8 mouse cellular contexts compared by ENCODE assay signal in the genomic region with DNA sequence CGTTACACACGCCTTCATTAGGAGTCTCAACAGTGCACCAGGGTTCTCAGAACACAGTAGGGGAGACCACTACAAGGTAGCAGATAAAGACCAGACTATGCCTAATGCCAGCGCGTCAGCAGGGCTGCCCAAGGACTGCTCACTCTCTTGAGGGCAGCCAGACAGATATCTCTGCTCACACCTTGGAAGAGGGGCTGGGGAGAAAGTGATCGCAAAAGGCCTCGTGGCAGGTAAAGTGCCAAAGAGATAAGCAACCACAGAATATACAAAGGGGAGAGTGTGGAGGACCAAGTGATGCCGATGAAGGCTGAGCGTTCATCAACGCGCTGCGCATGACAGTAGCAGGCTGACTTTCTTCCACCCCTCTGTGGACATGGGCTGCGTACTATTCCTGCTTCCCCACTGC. TPM values are rescaled to one million over a fixed set of nuclear protein-coding genes. Genes with fewer than 3 reads are reported as not detected.
A peak's percentile ranks its signal among the peaks of the same experiment; 100 is the strongest.
DNase-seq lines count a peak whose midpoint lies in the region; ATAC-seq and TF ChIP-seq lines count a peak whose summit lies in the region.

No protein-coding gene starts in this region.

- H3K4me1 ChIP-seq in lung, embryonic 14.5 days (ENCODE audit: insufficient read depth) = peaks cover 5% of the 10 kb centered on the region
- H3K4me1 ChIP-seq in embryonic facial prominence, embryonic 12.5 days = peaks cover 10% of the 10 kb centered on the region
- H3K4me1 ChIP-seq in intestine, postnatal 0 days (replicated peaks; ENCODE audit: control insufficient read depth, insufficient read depth, low read length) = peaks cover 6% of the 10 kb centered on the region; the same call in 1 of the 2 replicates
- H3K4me1 ChIP-seq in neural tube, embryonic 13.5 days (replicated peaks) = peaks cover 11% of the 10 kb centered on the region

- peak overlapping the region; percentile 79 for H3K9ac ChIP-seq in lung, embryonic 14.5 days
- H3K9ac ChIP-seq in embryonic facial prominence, embryonic 12.5 days = peak overlapping the region; percentile 79
- peak overlapping the region; percentile 51; the same call in 1 of the 2 replicates for H3K9ac ChIP-seq in intestine, postnatal 0 days (ENCODE audit: low read depth, low read length)
- peak overlapping the region; percentile 80 for H3K9ac ChIP-seq in neural tube, embryonic 13.5 days

- 0 out of 2 replicates have a peak overlapping the region, but pooled peaks have one; percentile 24 for H3K27ac ChIP-seq in lung, embryonic 14.5 days (ENCODE audit: low read depth)
- H3K27ac ChIP-seq in embryonic facial prominence, embryonic 12.5 days = no peak overlapping the region
- peak overlapping the region; percentile 30 for H3K27ac ChIP-seq in intestine, postnatal 0 days (ENCODE audit: low read depth, low read length)
- no peak overlapping the region for H3K27ac ChIP-seq in neural tube, embryonic 13.5 days (replicated peaks)

- ATAC-seq in lung, embryonic 14.5 days (ENCODE audit: insufficient read depth) = peak; percentile 25; the same call in 1 of the 2 replicates
- no peak for ATAC-seq in embryonic facial prominence, embryonic 12.5 days (ENCODE audit: insufficient number of reproducible peaks, insufficient read depth, low FRiP score, low TSS enrichment)
- no peak for ATAC-seq in intestine, postnatal 0 days
- 0 out of 2 replicates have a peak, but pooled peaks have one; percentile 23 for ATAC-seq in neural tube, embryonic 13.5 days (ENCODE audit: low read depth)

- peak overlapping the region; percentile 89 for H3K4me2 ChIP-seq in lung, embryonic 14.5 days
- peak overlapping the region; percentile 92 for H3K4me2 ChIP-seq in embryonic facial prominence, embryonic 12.5 days (replicated peaks)
- peak overlapping the region; percentile 79 for H3K4me2 ChIP-seq in intestine, postnatal 0 days (replicated peaks; ENCODE audit: low read depth)
- H3K4me2 ChIP-seq in neural tube, embryonic 13.5 days = peak overlapping the region; percentile 67

- DNase-seq in lung, embryonic 14.5 days = no peak
- no peak for DNase-seq in lung, adult 18-20 months
- DNase-seq in frontal cortex, postnatal 25 days (ENCODE audit: low spot score in 2 of 2) = no peak
- no peak for DNase-seq in kidney, adult 18-20 months
- DNase-seq in layer of hippocampus, postnatal 10 days (ENCODE audit: low spot score in 2 of 2) = no peak

- peaks cover 32% of the 10 kb centered on the region for H3K36me3 ChIP-seq in lung, embryonic 14.5 days (ENCODE audit: insufficient read depth)
- H3K36me3 ChIP-seq in embryonic facial prominence, embryonic 12.5 days = peaks cover 33% of the 10 kb centered on the region
- peaks cover 33% of the 10 kb centered on the region for H3K36me3 ChIP-seq in intestine, postnatal 0 days (ENCODE audit: control insufficient read depth, insufficient read depth)
- peaks cover 34% of the 10 kb centered on the region for H3K36me3 ChIP-seq in neural tube, embryonic 13.5 days

- 28% methylated on average over 12 of the region's 12 CpGs for WGBS in lung, embryonic 14.5 days
- WGBS in embryonic facial prominence, embryonic 12.5 days = 48% methylated on average over 12 of the region's 12 CpGs
- WGBS in intestine, postnatal 0 days = 26% methylated on average over 12 of the region's 12 CpGs
- 44% methylated on average over 12 of the region's 12 CpGs for WGBS in neural tube, embryonic 13.5 days

- H3K27me3 ChIP-seq in lung, embryonic 14.5 days (ENCODE audit: insufficient read depth, low read length) = no peaks in the 10 kb centered on the region
- H3K27me3 ChIP-seq in embryonic facial prominence, embryonic 12.5 days = no peaks in the 10 kb centered on the region
- H3K27me3 ChIP-seq in intestine, postnatal 0 days (replicated peaks; ENCODE audit: control insufficient read depth, insufficient read depth, low read length) = no peaks in the 10 kb centered on the region
- no peaks in the 10 kb centered on the region for H3K27me3 ChIP-seq in neural tube, embryonic 13.5 days

- no peaks in the 10 kb centered on the region for H3K9me3 ChIP-seq in lung, embryonic 14.5 days (ENCODE audit: low read depth, low read length)
- H3K9me3 ChIP-seq in embryonic facial prominence, embryonic 12.5 days = 0 out of 2 replicates have a peak, but pooled peaks cover 3% of the 10 kb centered on the region
- H3K9me3 ChIP-seq in intestine, postnatal 0 days (ENCODE audit: control insufficient read depth) = no peaks in the 10 kb centered on the region
- H3K9me3 ChIP-seq in neural tube, embryonic 13.5 days = peaks cover 6% of the 10 kb centered on the region

- TF ChIP-seq CTCF in lung, embryonic 14.5 days (IDR thresholded peaks at IDR 0.05; ENCODE audit: low read depth) = no peak
- TF ChIP-seq CTCF in intestine, postnatal 0 days (IDR thresholded peaks at IDR 0.05; ENCODE audit: low read depth) = no peak

- H3K4me3 ChIP-seq in lung, embryonic 14.5 days (ENCODE audit: low read depth, low read length) = peak overlapping the region; percentile 75
- peak overlapping the region; percentile 77 for H3K4me3 ChIP-seq in embryonic facial prominence, embryonic 12.5 days
- peak overlapping the region; percentile 52 for H3K4me3 ChIP-seq in intestine, postnatal 0 days (ENCODE audit: low read depth, low read length)
- peak overlapping the region; percentile 70 for H3K4me3 ChIP-seq in neural tube, embryonic 13.5 days

RNA-seq across cellular contexts. Expression of a gene that starts 0.6 kb away (rescaled TPM):
- 9.0 and 10.4 TPM in 2 replicates for polyA plus RNA-seq in lung, embryonic 14.5 days (2014; fragmentation: Nextera tagmentation; extraction: Ambion mirVana)
- 15.2 and 15.5 TPM in 2 replicates for polyA plus RNA-seq in embryonic facial prominence, embryonic 12.5 days (2016; fragmentation: Nextera tagmentation; extraction: Ambion mirVana)
- 5.0 and 5.1 TPM in 2 replicates for polyA plus RNA-seq in intestine, postnatal 0 days (2015; fragmentation: Nextera tagmentation; extraction: Ambion mirVana)
- 13.5 and 14.7 TPM in 2 replicates for polyA plus RNA-seq in neural tube, embryonic 13.5 days (2015; fragmentation: Nextera tagmentation; extraction: Ambion mirVana)
- total RNA-seq in layer of hippocampus, postnatal 10 days (2021) = 10 to 100 TPM; 12.5 to 13.0 TPM

RNA-seq across cellular contexts. Expression of a gene that starts 8.1 kb away (rescaled TPM):
- polyA plus RNA-seq in lung, embryonic 14.5 days (2014; fragmentation: Nextera tagmentation; extraction: Ambion mirVana) = 0.09 TPM in 1 of 2 replicates, not detected in the other
- polyA plus RNA-seq in embryonic facial prominence, embryonic 12.5 days (2016; fragmentation: Nextera tagmentation; extraction: Ambion mirVana) = 0.10 and 0.23 TPM in 2 replicates
- 0.08 and 0.17 TPM in 2 replicates for polyA plus RNA-seq in intestine, postnatal 0 days (2015; fragmentation: Nextera tagmentation; extraction: Ambion mirVana)
- not detected in 2 replicates for polyA plus RNA-seq in neural tube, embryonic 13.5 days (2015; fragmentation: Nextera tagmentation; extraction: Ambion mirVana)
- under 1 TPM in 1 of 2 experiments, not detected in 1; 0.25 TPM for total RNA-seq in layer of hippocampus, postnatal 10 days (2021)

RNA-seq across cellular contexts. Expression of a gene that starts 29.4 kb away (rescaled TPM):
- 0.24 TPM in 1 of 2 replicates, not detected in the other for polyA plus RNA-seq in lung, embryonic 14.5 days (2014; fragmentation: Nextera tagmentation; extraction: Ambion mirVana)
- polyA plus RNA-seq in embryonic facial prominence, embryonic 12.5 days (2016; fragmentation: Nextera tagmentation; extraction: Ambion mirVana) = 0.09 TPM in 1 of 2 replicates, not detected in the other
- polyA plus RNA-seq in intestine, postnatal 0 days (2015; fragmentation: Nextera tagmentation; extraction: Ambion mirVana) = 3.6 and 4.2 TPM in 2 replicates
- 0.18 and 0.25 TPM in 2 replicates for polyA plus RNA-seq in neural tube, embryonic 13.5 days (2015; fragmentation: Nextera tagmentation; extraction: Ambion mirVana)
- under 1 TPM; 0.45 to 0.57 TPM for total RNA-seq in layer of hippocampus, postnatal 10 days (2021)

RNA-seq across cellular contexts. Expression of a gene that starts 29.4 kb away (rescaled TPM):
- 25.9 and 26.8 TPM in 2 replicates for polyA plus RNA-seq in lung, embryonic 14.5 days (2014; fragmentation: Nextera tagmentation; extraction: Ambion mirVana)
- 37.2 and 39.5 TPM in 2 replicates for polyA plus RNA-seq in embryonic facial prominence, embryonic 12.5 days (2016; fragmentation: Nextera tagmentation; extraction: Ambion mirVana)
- polyA plus RNA-seq in intestine, postnatal 0 days (2015; fragmentation: Nextera tagmentation; extraction: Ambion mirVana) = 21.6 and 21.8 TPM in 2 replicates
- 121 and 131 TPM in 2 replicates for polyA plus RNA-seq in neural tube, embryonic 13.5 days (2015; fragmentation: Nextera tagmentation; extraction: Ambion mirVana)
- 10 to 100 TPM; 52.3 to 53.2 TPM for total RNA-seq in layer of hippocampus, postnatal 10 days (2021)

RNA-seq across cellular contexts. Expression of a gene that starts 31.1 kb away (rescaled TPM):
- not detected in 2 replicates for polyA plus RNA-seq in lung, embryonic 14.5 days (2014; fragmentation: Nextera tagmentation; extraction: Ambion mirVana)
- polyA plus RNA-seq in embryonic facial prominence, embryonic 12.5 days (2016; fragmentation: Nextera tagmentation; extraction: Ambion mirVana) = 0.08 and 0.11 TPM in 2 replicates
- polyA plus RNA-seq in intestine, postnatal 0 days (2015; fragmentation: Nextera tagmentation; extraction: Ambion mirVana) = 0.34 and 0.51 TPM in 2 replicates
- polyA plus RNA-seq in neural tube, embryonic 13.5 days (2015; fragmentation: Nextera tagmentation; extraction: Ambion mirVana) = not detected in 2 replicates
- 1 to 10 TPM in 1 of 2 experiments, under 1 TPM in 1; 0.91 to 1.1 TPM for total RNA-seq in layer of hippocampus, postnatal 10 days (2021)

Comparison
In these comparisons a context has a peak if more than half of its experiments do, and no peak if none do; other contexts are left out.
1. ATAC-seq: peak in lung, embryonic 14.5 days (single experiment) and neural tube, embryonic 13.5 days (single experiment); none in embryonic facial prominence, embryonic 12.5 days (single experiment) and intestine, postnatal 0 days (single experiment).
2. H3K27ac ChIP-seq: peak in lung, embryonic 14.5 days (single experiment) and intestine, postnatal 0 days (single experiment); none in embryonic facial prominence, embryonic 12.5 days (single experiment) and neural tube, embryonic 13.5 days (single experiment).
3. Peak in every context shown above with its lines, with median percentiles within 50 percentile points of each other: H3K4me2 ChIP-seq, H3K4me3 ChIP-seq and H3K9ac ChIP-seq.